Mouse (Mus musculus) spleen, postnatal 10 days (tissue): ENCODE measurements at regions not wholly inside any gene's neighbourhood (a gene's known extent, or its start where the extent isn't known, plus 50 kb on each side); places are given as distances from the start of the nearest gene placed in this dataset.

ENCODE experiments used
- DNase-seq, 2 experiments: peaks; one replicate each; pipeline ENCODE4 v3.0.0; 2021 to 2022; ENCODE audit warnings: low spot score in 2 of 2

GRCm38 (mm10) chr5:119571644-119572043 is 98.8 kb upstream of the Tbx3 start:
- no peak for DNase-seq

- DNase-seq, result no peak
These were observed 95.3 kb upstream of the Tbx3 start for GRCm38 (mm10) chr5:119575124-119575523.

GRCm38 (mm10) chr5:119579288-119579687 is 91.2 kb upstream of the Tbx3 start:
- no peak for DNase-seq

- no peak for DNase-seq
These were observed 90.7 kb upstream of the Tbx3 start for GRCm38 (mm10) chr5:119579806-119580205.

- DNase-seq, result no peak
These were observed 90.1 kb upstream of the Tbx3 start for GRCm38 (mm10) chr5:119580395-119580794.

- DNase-seq, result no peak
These were observed 89.7 kb upstream of the Tbx3 start for GRCm38 (mm10) chr5:119580798-119581197.

GRCm38 (mm10) chr5:119584389-119584788 is 86.1 kb upstream of the Tbx3 start:
- DNase-seq, result no peak

- no peak for DNase-seq
These were observed 85.6 kb upstream of the Tbx3 start for GRCm38 (mm10) chr5:119584914-119585313.

GRCm38 (mm10) chr5:119586391-119587058 is 83.9 kb upstream of the Tbx3 start:
- DNase-seq, result no peak

GRCm38 (mm10) chr5:119587239-119587811 is 83.1 kb upstream of the Tbx3 start:
- DNase-seq, result no peak

- DNase-seq, result no peak
These were observed 81.9 kb upstream of the Tbx3 start for GRCm38 (mm10) chr5:119588340-119589272.

- DNase-seq, result no peak
These were observed 79.2 kb upstream of the Tbx3 start for GRCm38 (mm10) chr5:119591271-119591670.

GRCm38 (mm10) chr5:119592891-119593290 is 77.6 kb upstream of the Tbx3 start:
- DNase-seq, result no peak

GRCm38 (mm10) chr5:119594541-119594940 is 75.9 kb upstream of the Tbx3 start:
- no peak for DNase-seq

GRCm38 (mm10) chr5:119596295-119596993 is 74.0 kb upstream of the Tbx3 start:
- DNase-seq, result no peak

GRCm38 (mm10) chr5:119596994-119597391 is 73.5 kb upstream of the Tbx3 start:
- DNase-seq, result no peak

- no peak for DNase-seq
These were observed 72.9 kb upstream of the Tbx3 start for GRCm38 (mm10) chr5:119597530-119597929.

- no peak for DNase-seq
These were observed 72.3 kb upstream of the Tbx3 start for GRCm38 (mm10) chr5:119598166-119598565.

- DNase-seq, result no peak
These were observed 69.1 kb upstream of the Tbx3 start for GRCm38 (mm10) chr5:119601390-119601789.

- no peak for DNase-seq
These were observed 68.5 kb upstream of the Tbx3 start for GRCm38 (mm10) chr5:119602001-119602400.

- DNase-seq, result no peak
These were observed 65.0 kb upstream of the Tbx3 start for GRCm38 (mm10) chr5:119605444-119605843.

GRCm38 (mm10) chr5:119613413-119613812 is 57.1 kb upstream of the Tbx3 start:
- DNase-seq, result no peak
